Mouse (Mus musculus) layer of hippocampus, adult 2 months (tissue): ENCODE measurements at regions not wholly inside any gene's neighbourhood (a gene's known extent, or its start where the extent isn't known, plus 50 kb on each side); places are given as distances from the start of the nearest gene placed in this dataset.
"Not testable (repeated sequence)": the region's sequence is repeated elsewhere in the genome, so short reads cannot be mapped to it uniquely, and the experiment has no call there.

Source experiments
- DNase-seq, 2 experiments: peaks; one replicate each; pipeline ENCODE4 v3.0.0; 2022; ENCODE audit warnings: low spot score in 2 of 2
- H3K27ac ChIP-seq: fragments of 200-600 bp; 2 replicates; pipeline ENCODE4 v1.8.1; 2022
- H3K4me3 ChIP-seq: fragments of 200-600 bp; 2 replicates; pipeline ENCODE4 v1.8.1; 2022; ENCODE audit warnings: mild to moderate bottlenecking
- CTCF ChIP-seq: fragments of 200-600 bp; conservative IDR thresholded peaks from 2 replicates; pipeline ENCODE4 v1.8.1; 2022; ENCODE audit warnings: antibody characterized with exemption, mild to moderate bottlenecking, moderate library complexity

- no peak overlapping the region for H3K27ac ChIP-seq
- no peak overlapping the region for H3K4me3 ChIP-seq
- no peak for DNase-seq
- TF ChIP-seq CTCF: no peak
These were observed 572.8 kb downstream of the Nebl start for GRCm38 (mm10) chr2:17158463-17158862.

DNA sequence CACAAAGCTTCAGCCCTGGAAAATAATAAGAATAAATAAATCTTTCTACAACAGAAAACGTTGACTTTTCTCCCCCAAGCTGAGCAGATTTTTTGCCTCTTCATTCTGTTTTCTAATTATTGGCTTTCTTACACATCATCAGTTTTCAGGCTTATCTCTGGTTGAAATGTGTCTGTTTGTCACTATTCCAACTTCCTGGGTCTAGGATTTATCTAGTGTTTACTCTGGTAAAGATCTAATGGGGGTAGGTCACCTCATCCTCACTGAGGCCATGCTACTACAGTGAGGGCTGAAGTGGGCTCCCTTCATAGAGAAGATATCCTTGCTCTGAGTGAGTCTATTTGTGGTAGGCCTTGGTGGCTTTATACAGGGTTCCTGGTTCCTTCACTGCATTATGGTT is 573.9 kb downstream of the Nebl start:
- DNase-seq: no peak
- Histone ChIP-seq H3K4me3 (no peak overlapping the region), H3K27ac (no peak overlapping the region)
- TF ChIP-seq CTCF: no peak

DNA sequence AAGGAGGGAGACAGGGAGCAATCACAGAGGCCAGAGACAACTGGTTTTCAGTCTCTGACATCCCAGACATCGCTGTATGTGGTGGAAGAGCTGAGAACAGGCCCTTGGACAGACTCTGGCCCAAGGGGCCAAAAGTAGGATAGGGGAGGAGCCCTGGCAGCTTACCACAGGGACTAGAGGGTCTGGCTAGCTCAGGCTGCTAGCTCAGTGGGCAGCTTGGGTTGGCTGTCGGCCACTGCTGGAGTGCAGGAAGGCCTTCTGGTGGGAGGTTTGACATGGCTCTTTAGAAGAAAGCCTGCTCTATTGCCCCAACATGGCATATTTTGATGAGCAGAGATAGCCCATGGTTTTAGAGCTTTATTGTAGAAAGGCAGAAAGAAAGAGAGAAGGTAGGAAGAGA is 575.7 kb downstream of the Nebl start:
- H3K4me3 ChIP-seq: no peak overlapping the region
- DNase-seq: no peak
- no peak overlapping the region for H3K27ac ChIP-seq
- no peak for TF ChIP-seq CTCF

- no peak overlapping the region for H3K4me3 ChIP-seq
- H3K27ac ChIP-seq: no peak overlapping the region
- DNase-seq: no peak
- TF ChIP-seq CTCF: no peak
These were observed 607.6 kb downstream of the Nebl start for GRCm38 (mm10) chr2:17123626-17124025.

DNA sequence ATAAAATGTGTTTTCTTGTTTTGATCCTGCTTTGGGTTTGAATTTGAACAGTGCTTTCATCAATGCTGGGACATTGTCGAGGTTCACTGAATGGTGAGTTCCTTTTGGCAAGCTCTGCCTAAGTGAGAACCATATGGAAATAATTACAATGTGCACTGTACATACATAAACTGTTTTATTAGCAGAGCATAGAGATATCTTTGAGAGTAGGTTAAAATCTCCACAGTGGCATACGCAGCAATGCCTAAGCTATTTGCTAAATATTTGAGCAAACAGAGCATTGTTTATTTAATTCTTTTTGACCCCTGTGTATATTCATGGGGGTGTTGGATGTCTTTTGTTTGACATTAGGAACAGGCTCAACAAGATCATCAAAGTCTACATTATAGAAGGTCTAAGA is 614.0 kb downstream of the Nebl start:
- Histone ChIP-seq H3K4me3 (no peak overlapping the region), H3K27ac (no peak overlapping the region)
- no peak for DNase-seq
- no peak for TF ChIP-seq CTCF

DNA sequence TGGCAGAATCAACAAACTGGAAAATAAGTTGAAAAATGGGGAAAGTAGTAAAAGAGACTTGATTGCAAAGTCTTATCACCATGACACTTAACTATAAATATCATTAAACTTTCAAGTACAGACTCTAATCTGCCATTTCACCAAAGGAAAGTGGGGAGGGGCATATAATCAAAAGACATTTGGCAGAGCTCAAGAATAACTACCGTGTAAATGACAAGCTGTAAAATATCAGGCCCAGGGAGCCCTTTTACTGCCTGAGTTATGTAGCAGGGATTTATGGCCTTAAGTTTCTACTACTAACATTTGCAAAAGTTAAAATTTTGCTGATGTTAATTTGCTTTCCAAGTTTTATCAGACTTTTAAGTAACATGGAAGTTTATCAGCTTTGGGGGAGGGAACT is 620.1 kb downstream of the Nebl start:
- no peak for TF ChIP-seq CTCF
- Histone ChIP-seq H3K4me3 (no peak overlapping the region), H3K27ac (no peak overlapping the region)
- DNase-seq: no peak

DNA sequence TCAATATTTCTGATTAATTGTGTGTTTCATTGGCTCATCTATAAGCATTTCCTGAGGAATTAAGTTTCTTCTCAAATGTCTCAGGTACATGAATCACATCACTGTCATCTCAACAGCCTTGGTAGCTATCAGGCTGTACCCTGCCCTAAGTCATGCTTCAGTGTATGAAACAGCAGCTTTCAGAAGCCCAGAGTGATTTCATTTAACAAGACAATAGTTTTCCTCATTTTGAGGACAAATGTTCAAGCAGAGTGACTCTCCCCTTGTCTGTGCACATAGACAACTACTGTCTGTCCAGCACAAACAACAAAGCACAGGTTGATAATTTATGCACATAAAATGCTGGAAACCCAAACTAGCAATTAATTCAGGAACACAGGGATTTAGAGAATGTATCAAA is 630.1 kb downstream of the Nebl start:
- TF ChIP-seq CTCF: no peak

GRCm38 (mm10) chr2:17097546-17097945 is 633.7 kb downstream of the Nebl start:
- Histone ChIP-seq H3K27ac (no peak overlapping the region), H3K4me3 (no peak overlapping the region)
- DNase-seq: no peak
- no peak for TF ChIP-seq CTCF

More for the DNA sequence above, 630.1 kb downstream of the Nebl start:
- H3K4me3 ChIP-seq: no peak overlapping the region
- no peak for DNase-seq
- no peak overlapping the region for H3K27ac ChIP-seq

DNA sequence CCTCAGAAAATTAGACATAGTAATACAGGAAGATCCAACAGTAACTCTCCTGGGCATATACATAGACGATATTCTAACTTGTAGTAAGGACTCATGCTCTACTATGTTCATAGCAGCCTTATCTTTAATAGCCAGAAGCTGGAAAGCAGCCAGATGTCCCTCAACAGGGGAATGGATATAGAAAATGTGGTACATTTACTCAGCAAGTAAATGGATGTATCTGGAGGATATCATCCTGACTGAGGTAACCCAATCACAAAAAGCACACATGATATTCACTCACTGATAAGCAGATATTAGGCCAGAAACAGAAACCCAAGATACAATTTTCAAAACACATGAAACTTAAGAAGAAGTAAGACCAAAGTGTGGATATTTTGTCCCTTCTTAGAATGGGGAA is 639.8 kb downstream of the Nebl start:
- no peak for TF ChIP-seq CTCF
- no peak for DNase-seq
- Histone ChIP-seq H3K4me3 (no peak overlapping the region), H3K27ac (no peak overlapping the region)

GRCm38 (mm10) chr2:17081266-17081665 is 650.0 kb downstream of the Nebl start:
- no peak for TF ChIP-seq CTCF
- DNase-seq: no peak
- Histone ChIP-seq H3K4me3 (no peak overlapping the region), H3K27ac (no peak overlapping the region)

DNA sequence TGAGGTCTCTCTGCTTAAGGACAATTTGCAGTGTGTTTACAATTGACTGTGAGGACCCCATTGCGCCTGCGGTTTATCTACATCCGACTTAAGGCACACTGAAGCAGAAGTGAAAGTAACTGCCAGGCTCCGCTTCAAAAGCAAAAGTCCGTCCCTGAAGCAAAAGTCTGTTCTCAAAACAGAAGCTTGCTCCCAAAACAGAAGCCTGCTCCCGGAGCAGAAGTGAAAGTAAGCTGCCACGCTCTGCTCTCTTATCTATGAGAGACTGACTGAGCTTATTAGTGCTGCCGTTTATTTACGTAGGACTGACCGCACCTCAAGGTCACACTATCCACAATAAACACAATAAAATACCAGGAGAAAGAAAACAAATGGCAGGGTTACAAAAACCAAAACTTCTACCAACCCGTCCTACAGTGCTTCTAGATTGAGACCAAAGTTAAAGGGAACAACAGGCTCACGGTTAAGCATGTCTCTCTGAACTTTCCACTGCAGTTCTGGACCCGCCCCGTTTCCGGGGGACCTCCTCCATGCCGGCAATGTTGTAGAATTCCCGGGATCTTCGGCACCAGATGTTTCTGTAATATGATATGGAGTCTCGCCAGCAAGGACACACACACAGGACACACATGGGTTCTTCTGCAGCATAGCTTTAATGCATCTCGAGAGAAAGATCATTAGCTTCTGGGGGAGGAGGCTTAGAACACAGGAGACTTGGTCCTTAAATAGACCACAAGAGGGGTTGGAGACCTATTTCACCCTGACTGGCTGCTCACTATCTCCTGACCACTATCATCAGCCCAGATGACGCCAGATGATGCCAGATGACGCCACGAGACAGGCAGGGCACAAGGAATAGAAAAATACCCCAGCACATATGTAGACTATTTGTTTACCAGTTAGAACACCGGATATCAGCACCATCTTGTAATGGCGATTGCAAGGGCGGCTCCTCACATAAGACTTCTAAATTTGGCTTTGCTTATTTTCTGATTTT is 665.8 kb downstream of the Nebl start:
- H3K27ac ChIP-seq, H3K4me3 ChIP-seq, DNase-seq: not testable (repeated sequence)
